Mouse (Mus musculus) liver, embryonic 12.5 days (tissue): Measurements from ENCODE around the gene Ltv1. TPM values are rescaled to one million over a fixed set of nuclear protein-coding genes. Genes with fewer than 3 reads are reported as not detected.
A peak's percentile ranks its signal among the peaks of the same experiment; 100 is the strongest.

Experiments used
- ATAC-seq: fragments of 200-750 bp; cut with Nextera tagmentation; 2 replicates; pipeline ENCODE4 v1.8.0; 2017; ENCODE audit warnings: moderate number of reproducible peaks, mild to moderate bottlenecking, moderate library complexity
- H3K27ac ChIP-seq: fragments of 300-500 bp; sonication (generic); 2 replicates; pipeline ENCODE4 v1.5.1; 2016; ENCODE audit warnings: mild to moderate bottlenecking
- H3K27me3 ChIP-seq: fragments of 300-500 bp; sonication (generic); replicated peaks from 2 replicates; pipeline ENCODE4 v1.6.1; 2016; ENCODE audit warnings: mild to moderate bottlenecking, moderate library complexity
- H3K36me3 ChIP-seq: fragments of 300-500 bp; sonication (generic); 2 replicates; pipeline ENCODE4 v1.6.1; 2016; ENCODE audit warnings: mild to moderate bottlenecking, moderate library complexity
- H3K4me1 ChIP-seq: fragments of 300-500 bp; sonication (generic); 2 replicates; pipeline ENCODE4 v1.6.1; 2016
- H3K4me2 ChIP-seq: fragments of 300-500 bp; sonication (generic); 2 replicates; pipeline ENCODE4 v1.6.1; 2016; ENCODE audit warnings: mild to moderate bottlenecking, moderate library complexity
- H3K4me3 ChIP-seq: fragments of 300-500 bp; sonication (generic); 2 replicates; pipeline ENCODE4 v1.5.1; 2016; ENCODE audit warnings: mild to moderate bottlenecking, moderate library complexity
- H3K9ac ChIP-seq: fragments of 300-500 bp; sonication (generic); 2 replicates; pipeline ENCODE4 v1.6.1; 2016; ENCODE audit warnings: mild to moderate bottlenecking, moderate library complexity
- H3K9me3 ChIP-seq: fragments of 300-500 bp; sonication (generic); replicated peaks from 2 replicates; pipeline ENCODE4 v1.6.1; 2016; ENCODE audit warnings: mild to moderate bottlenecking, moderate library complexity
- WGBS: fragments of 180-500 bp; shearing (Covaris S2); methylation state at CpG from one replicate; pipeline ENCODE4 v1.1.7; 2016; ENCODE audit not compliant: insufficient replicate concordance; 5-methylcytosine and 5-hydroxymethylcytosine counted together
- polyA plus RNA-seq: library from polyadenylated mRNA; unstranded; fragments of >200 nt; fragmentation: Nextera tagmentation; extraction: Ambion mirVana; gene quantifications from 2 replicates; pipeline ENCODE4 v1.2.1, GENCODE M21; 2016

Gene Ltv1
- polyA plus RNA-seq, 1 experiment from 2014 or later: 58.3 TPM

DNA sequence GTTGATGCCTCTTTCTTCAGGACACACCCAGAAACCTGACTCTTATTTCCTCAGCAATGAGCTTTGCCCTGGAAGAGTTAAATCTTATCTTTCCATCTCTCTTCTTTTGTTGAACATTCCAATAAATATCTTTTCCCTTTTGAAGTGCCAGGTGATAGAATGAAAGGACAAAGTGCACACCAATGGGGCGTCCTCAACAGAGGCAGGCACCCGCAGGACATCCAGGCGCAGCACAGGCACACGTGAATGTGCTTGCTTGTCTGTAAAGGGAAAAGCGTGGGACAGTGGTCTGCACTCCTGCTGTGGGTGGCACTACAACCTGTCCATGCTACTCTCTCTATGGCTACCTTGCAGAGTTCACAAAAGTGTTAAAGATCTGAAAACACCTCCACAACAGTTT lies 3.1 kb downstream of the Ltv1 start:
- 85% methylated on average over 5 of the region's 5 CpGs for WGBS

DNA sequence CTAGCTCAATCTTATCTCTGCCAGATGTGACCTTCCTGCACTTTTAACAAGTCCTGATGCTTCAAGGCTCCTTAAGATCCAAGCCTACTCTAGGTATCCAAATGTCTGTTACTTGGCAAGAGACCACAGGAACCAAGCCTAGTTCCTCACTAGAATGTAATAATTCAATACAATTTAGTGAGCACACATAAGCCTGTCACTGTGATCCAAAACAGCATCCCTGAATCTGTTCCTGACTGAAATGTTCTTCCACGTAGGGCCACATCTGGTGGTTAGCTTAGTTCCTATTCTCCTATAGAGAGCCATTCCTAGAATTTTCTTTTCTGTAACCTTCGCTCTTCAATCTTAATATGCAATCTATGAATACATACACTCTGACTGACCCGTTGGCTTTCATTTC lies 6.2 kb downstream of the Ltv1 start:
- Histone ChIP-seq H3K4me2 (no peak overlapping the region), H3K27ac (no peak overlapping the region), H3K27me3 (no peaks in the 10 kb centered on the region), H3K4me3 (no peak overlapping the region), H3K9ac (no peak overlapping the region), H3K36me3 (peaks cover 93% of the 10 kb centered on the region), H3K4me1 (peaks cover 8% of the 10 kb centered on the region; the same call in 1 of the 2 replicates), H3K9me3 (no peaks in the 10 kb centered on the region)
- 86% methylated on average over 3 of the region's 3 CpGs for WGBS
- no peak for ATAC-seq

More for the DNA sequence above, 3.1 kb downstream of the Ltv1 start:
- Histone ChIP-seq H3K4me1 (peaks cover 17% of the 10 kb centered on the region), H3K4me3 (no peak overlapping the region), H3K27ac (no peak overlapping the region), H3K4me2 (no peak overlapping the region), H3K9me3 (no peaks in the 10 kb centered on the region), H3K27me3 (no peaks in the 10 kb centered on the region), H3K9ac (no peak overlapping the region), H3K36me3 (peaks cover 68% of the 10 kb centered on the region)
- no peak for ATAC-seq

DNA sequence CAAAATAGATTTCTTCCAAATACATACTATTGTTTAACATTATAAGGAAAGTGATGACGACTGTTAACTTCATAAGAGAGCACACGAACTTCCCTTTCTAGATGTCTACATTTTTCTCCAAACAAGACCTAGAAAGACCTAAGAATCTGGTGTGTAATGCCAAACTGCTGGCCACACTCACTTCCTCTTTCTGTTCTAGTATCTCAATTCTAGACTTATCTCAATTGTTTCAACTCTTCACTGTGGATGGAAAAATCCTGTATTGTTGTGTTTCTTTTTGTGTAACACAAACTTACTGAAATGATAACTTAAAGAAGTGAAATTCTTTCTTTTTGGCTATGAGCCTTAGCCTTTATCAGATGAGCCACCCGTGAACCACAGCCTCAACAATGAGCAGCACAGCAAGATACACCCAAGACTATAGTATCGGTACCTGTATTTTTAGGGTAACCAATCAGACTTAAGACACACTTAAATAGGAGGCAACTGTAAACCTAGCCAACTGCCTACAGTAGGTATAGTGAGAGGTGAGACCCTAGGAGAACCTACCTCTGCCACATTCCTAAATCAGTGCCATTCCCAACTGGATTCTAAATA lies 8.7 kb downstream of the Ltv1 start:
- H3K27ac ChIP-seq: no peak overlapping the region
- H3K4me3 ChIP-seq: no peak overlapping the region
- H3K36me3 ChIP-seq: peaks cover 94% of the 10 kb centered on the region
- no peaks in the 10 kb centered on the region for H3K9me3 ChIP-seq
- no peak overlapping the region for H3K9ac ChIP-seq
- H3K4me2 ChIP-seq: no peak overlapping the region
- WGBS: 54% methylated on average over 4 of the region's 4 CpGs
- no peak for ATAC-seq
- H3K4me1 ChIP-seq: 0 out of 2 replicates have a peak, but pooled peaks cover 4% of the 10 kb centered on the region
- H3K27me3 ChIP-seq: no peaks in the 10 kb centered on the region

DNA sequence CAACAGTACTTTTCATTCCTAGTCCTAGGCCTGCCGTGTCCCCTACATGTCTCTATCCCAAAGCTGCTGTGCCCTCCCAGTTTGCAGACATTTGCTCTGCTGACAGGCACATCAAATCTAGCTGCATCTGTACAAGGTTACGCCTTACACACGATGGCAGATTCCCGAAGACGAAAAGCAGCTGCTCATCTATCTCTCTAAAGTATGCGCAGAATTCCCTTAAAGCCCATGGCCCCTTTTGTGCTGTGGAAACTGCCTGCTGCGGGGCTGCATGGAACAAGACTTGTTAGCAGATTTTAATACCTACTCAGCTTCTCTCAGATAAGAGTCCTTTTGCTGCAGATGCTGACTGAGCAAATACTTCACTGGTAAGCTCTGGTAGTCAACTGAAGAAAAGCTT lies 12.8 kb downstream of the Ltv1 start:
- Histone ChIP-seq H3K27ac (no peak overlapping the region), H3K9me3 (no peaks in the 10 kb centered on the region), H3K36me3 (peaks cover 94% of the 10 kb centered on the region), H3K4me3 (no peak overlapping the region), H3K4me1 (0 out of 2 replicates have a peak, but pooled peaks cover 4% of the 10 kb centered on the region), H3K4me2 (no peak overlapping the region), H3K9ac (no peak overlapping the region), H3K27me3 (no peaks in the 10 kb centered on the region)
- ATAC-seq: no peak
- 82% methylated on average over 7 of the region's 7 CpGs for WGBS

DNA sequence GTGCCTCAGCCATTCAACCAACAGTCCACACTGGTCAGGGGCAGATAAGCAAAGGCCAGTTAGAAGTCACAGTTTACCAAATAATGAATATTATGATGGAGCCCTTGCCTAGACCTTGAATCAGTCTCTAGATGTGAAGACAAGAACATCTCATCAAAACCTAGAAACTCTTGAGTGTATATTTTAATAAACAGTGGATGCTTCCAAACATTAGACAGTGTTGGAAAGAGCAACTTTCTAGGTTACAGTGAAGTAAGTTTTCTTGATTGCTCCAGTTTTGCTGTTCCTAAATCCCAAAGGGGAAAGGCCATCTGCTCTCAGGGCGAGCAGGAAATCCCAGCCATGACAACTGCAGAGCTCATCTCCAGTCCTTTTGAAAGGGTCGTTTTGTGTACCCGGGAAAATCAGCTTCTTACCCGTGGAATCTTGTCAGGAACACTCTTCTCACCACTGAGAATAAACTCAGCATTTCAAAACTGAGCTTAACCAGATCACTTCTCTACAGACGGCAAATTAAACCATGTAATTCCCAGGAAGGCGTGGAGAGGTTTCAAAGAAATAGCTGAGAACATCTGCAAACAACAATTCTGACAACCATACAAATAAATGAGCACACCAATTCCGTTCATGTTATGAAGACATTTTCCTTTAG lies 14.9 kb downstream of the Ltv1 start, which contains the start of gene Zc2hc1b:
Zc2hc1b (minus strand) TSS at position 51 of the 652 bp plus-strand sequence.
- no peak for ATAC-seq

DNA sequence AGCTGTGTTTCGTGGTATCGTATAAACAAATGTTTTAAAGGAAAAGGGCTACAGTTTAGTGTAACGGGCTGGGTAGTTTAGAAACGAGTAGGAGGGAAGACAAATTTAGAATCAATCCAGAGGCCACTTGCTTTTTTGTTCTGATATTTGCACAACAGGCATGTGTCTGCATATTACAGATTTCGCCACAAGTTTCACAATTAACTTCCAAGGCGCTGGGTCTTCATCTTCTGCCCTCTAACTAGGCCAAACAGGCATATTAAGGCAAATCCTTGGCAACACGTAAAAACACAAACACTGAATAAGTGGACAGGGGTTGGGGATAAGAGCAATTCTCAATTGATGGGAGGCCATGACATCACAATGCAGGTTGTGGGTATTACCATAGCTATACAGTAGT lies 17.1 kb downstream of the Ltv1 start:
- ATAC-seq: no peak
- Histone ChIP-seq H3K9ac (no peak overlapping the region), H3K36me3 (peaks cover 54% of the 10 kb centered on the region), H3K9me3 (no peaks in the 10 kb centered on the region), H3K4me3 (no peak overlapping the region), H3K27ac (no peak overlapping the region), H3K4me1 (peaks cover 10% of the 10 kb centered on the region; the same call in 1 of the 2 replicates), H3K4me2 (no peak overlapping the region), H3K27me3 (no peaks in the 10 kb centered on the region)
- 81% methylated on average over 7 of the region's 7 CpGs for WGBS

More for the DNA sequence above, 14.9 kb downstream of the Ltv1 start, which contains the start of gene Zc2hc1b:
- Histone ChIP-seq H3K9ac (no peak within 1 kb of the TSS), H3K27ac (no peak within 1 kb of the TSS), H3K4me3 (no peak within 1 kb of the TSS), H3K4me2 (no peak within 1 kb of the TSS), H3K4me1 (no peaks in the 10 kb centered on the region), H3K36me3 (peaks cover 76% of the 10 kb centered on the region), H3K9me3 (no peaks in the 10 kb centered on the region), H3K27me3 (no peaks in the 10 kb centered on the region)
- 72% methylated on average over 7 of the region's 7 CpGs for WGBS

DNA sequence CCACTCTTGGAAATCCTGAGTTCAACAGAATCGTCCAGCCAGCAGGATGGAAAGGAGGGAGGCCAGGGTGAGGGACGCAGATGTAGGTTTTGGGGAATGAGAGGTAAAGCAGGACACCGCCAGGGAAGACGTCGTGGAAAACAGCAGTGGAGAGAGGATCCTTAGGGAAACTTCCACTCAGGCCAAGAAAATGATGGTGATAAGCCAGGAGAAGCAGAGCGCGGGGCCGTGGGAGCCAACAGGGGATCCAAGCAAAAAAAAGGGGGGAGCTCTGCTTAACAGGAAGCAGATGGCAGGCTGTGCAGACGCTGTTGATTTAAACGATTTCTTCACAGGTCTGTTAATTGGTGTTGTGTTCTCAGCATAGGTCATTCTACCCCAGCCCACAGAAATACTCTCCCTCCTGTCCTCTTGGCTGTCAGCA lies 20.2 kb downstream of the Ltv1 start:
- H3K4me3 ChIP-seq: no peak overlapping the region
- H3K9ac ChIP-seq: no peak overlapping the region
- WGBS: 50% methylated on average over 10 of the region's 10 CpGs
- no peak for ATAC-seq
- no peak overlapping the region for H3K27ac ChIP-seq
- peaks cover 10% of the 10 kb centered on the region; the same call in 1 of the 2 replicates for H3K4me1 ChIP-seq
- peaks cover 24% of the 10 kb centered on the region for H3K36me3 ChIP-seq
- H3K9me3 ChIP-seq: no peaks in the 10 kb centered on the region
- H3K27me3 ChIP-seq: no peaks in the 10 kb centered on the region
- no peak overlapping the region for H3K4me2 ChIP-seq

DNA sequence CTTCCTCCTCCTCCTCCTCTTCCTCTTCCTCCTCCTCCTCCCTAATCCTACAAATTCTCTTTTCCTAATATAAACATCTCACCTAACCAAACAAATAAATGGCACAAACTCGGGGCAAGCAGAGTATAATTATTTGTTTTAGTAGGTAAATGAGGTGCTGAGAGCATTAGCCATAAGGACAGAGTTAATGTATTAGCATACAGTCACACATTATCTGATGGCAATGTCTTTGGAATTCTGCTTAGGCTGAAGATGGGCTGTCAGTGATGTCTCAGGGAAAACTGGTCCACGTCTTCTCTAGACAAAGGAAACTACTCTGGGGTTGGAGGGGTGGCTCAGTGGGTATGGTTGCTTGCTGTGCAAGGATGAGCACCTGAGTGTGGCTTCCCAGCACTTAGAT lies 21.5 kb downstream of the Ltv1 start:
- 0 out of 2 replicates have a peak overlapping the region, but pooled peaks have one; percentile 14 for H3K27ac ChIP-seq
- 24% methylated on average over 2 of the region's 2 CpGs for WGBS
- peaks cover 10% of the 10 kb centered on the region for H3K36me3 ChIP-seq
- no peak overlapping the region for H3K4me3 ChIP-seq
- H3K4me2 ChIP-seq: no peak overlapping the region
- H3K4me1 ChIP-seq: peaks cover 10% of the 10 kb centered on the region; the same call in 1 of the 2 replicates
- no peak for ATAC-seq
- H3K9me3 ChIP-seq: no peaks in the 10 kb centered on the region
- no peaks in the 10 kb centered on the region for H3K27me3 ChIP-seq
- H3K9ac ChIP-seq: no peak overlapping the region

DNA sequence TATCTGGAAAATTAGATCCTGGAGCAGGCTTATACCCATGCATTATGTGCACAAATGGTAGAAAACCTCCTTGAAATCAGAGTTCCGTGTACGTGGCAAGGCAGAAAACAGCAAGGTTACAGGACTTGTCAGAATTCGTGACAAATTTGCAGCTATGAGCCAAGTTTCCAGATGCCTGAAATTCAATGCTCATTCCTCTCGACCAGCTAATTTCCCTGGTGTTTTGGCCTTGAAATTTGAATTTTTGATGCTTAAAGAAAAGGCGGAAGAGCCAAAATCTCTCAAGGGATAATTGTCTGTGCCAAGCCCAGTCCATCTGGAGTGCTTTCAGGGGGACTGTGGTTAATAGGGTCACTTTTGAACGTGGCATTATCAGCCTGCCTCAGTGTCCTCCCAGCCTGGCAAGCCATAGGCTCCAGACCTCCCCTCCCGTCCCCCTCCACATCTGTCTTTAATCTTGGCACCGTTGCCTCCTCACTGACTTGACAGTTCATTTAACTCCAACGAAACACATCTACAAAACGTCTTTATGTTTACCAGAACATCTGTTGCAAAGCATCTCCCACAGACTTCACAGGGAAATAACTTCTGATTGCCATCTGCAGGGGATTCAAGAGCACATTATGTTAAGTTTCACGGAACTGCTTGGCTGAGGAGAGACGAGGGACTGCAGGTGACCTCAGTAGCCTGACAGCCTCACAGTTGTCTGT lies 22.1 kb downstream of the Ltv1 start:
- ATAC-seq: no peak

DNA sequence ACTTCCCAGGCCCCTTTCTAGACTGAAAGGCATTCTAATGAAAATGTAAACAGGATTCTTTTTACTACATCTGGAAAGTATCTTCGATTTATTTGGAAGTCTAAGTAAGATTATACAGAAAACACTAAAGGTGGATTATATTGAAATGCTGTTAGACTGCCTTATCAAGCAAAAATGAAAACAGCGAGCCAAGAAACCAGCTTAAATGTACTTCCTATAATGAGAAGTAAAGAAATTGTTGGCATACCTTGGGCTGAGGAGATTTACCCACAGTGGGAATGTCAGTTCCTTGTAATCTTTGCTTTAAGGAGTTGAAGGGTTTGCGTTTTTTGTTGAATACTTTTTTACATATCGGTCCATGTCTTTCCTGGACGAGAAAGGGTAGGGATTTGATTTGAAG lies 24.5 kb downstream of the Ltv1 start:
- H3K4me2 ChIP-seq: no peak overlapping the region
- H3K36me3 ChIP-seq: no peaks in the 10 kb centered on the region
- H3K27me3 ChIP-seq: no peaks in the 10 kb centered on the region
- H3K9ac ChIP-seq: no peak overlapping the region
- H3K27ac ChIP-seq: no peak overlapping the region
- H3K4me3 ChIP-seq: no peak overlapping the region
- ATAC-seq: no peak
- 63% methylated on average over 5 of the region's 5 CpGs for WGBS
- H3K4me1 ChIP-seq: peaks cover 10% of the 10 kb centered on the region; the same call in 1 of the 2 replicates
- H3K9me3 ChIP-seq: 0 out of 2 replicates have a peak, but pooled peaks cover 4% of the 10 kb centered on the region

More for the DNA sequence above, 22.1 kb downstream of the Ltv1 start:
- Histone ChIP-seq H3K36me3 (peaks cover 5% of the 10 kb centered on the region; the same call in 1 of the 2 replicates), H3K4me1 (peaks cover 10% of the 10 kb centered on the region; the same call in 1 of the 2 replicates), H3K4me3 (no peak overlapping the region), H3K9ac (no peak overlapping the region), H3K4me2 (no peak overlapping the region), H3K27me3 (no peaks in the 10 kb centered on the region), H3K9me3 (no peaks in the 10 kb centered on the region), H3K27ac (no peak overlapping the region)
- WGBS: 40% methylated on average over 12 of the region's 12 CpGs

DNA sequence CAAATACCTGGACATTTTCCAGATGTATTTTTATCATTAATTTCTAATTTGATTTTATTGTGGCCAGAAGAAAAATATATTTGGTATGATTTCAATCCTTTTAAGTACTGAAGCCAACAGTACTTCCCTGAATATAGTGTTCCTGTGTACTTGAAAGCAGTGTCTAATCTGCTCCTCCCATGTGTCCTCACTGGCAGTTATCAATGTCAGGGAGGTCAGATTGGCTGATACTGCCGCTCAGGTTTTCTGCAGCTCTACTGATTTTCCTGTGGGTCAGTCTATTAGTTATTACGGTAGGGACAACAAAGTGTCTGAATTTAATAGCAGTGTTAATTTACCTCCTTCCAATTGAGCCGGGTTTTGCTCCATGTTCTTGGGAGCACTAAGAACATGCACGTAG lies 30.9 kb downstream of the Ltv1 start:
- 45% methylated on average over 4 of the region's 4 CpGs for WGBS
- Histone ChIP-seq H3K4me1 (0 out of 2 replicates have a peak, but pooled peaks cover 6% of the 10 kb centered on the region), H3K9me3 (0 out of 2 replicates have a peak, but pooled peaks cover 4% of the 10 kb centered on the region), H3K9ac (no peak overlapping the region), H3K36me3 (no peaks in the 10 kb centered on the region), H3K4me2 (no peak overlapping the region), H3K4me3 (no peak overlapping the region), H3K27ac (no peak overlapping the region), H3K27me3 (no peaks in the 10 kb centered on the region)
- ATAC-seq: no peak

DNA sequence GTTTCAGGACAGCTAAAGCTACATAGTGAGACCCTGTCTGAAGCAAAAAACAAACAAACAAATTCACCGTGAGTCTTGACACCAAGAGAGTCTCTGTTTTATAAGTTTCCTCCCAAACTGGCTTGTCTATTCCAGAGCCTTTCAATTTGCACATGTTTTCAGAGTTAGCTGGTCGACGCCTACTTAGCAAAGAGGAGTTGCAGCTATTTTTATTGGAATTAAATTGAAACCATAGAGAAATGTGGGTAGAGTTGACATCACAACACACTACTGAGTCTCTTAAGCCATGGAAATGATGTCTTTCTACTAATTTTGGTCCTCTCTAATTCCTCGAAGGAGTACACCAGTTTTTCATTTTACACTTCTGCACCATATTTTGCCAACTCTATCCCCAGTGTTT lies 32.1 kb downstream of the Ltv1 start:
- no peaks in the 10 kb centered on the region for H3K36me3 ChIP-seq
- no peak overlapping the region for H3K9ac ChIP-seq
- no peak overlapping the region for H3K27ac ChIP-seq
- H3K4me2 ChIP-seq: no peak overlapping the region
- H3K4me1 ChIP-seq: 0 out of 2 replicates have a peak, but pooled peaks cover 6% of the 10 kb centered on the region
- H3K9me3 ChIP-seq: 0 out of 2 replicates have a peak, but pooled peaks cover 4% of the 10 kb centered on the region
- no peak for ATAC-seq
- no peaks in the 10 kb centered on the region for H3K27me3 ChIP-seq
- WGBS: 66% methylated on average over 4 of the region's 4 CpGs
- no peak overlapping the region for H3K4me3 ChIP-seq
